28 mouse cellular contexts compared by ENCODE assay signal in the genomic region with DNA sequence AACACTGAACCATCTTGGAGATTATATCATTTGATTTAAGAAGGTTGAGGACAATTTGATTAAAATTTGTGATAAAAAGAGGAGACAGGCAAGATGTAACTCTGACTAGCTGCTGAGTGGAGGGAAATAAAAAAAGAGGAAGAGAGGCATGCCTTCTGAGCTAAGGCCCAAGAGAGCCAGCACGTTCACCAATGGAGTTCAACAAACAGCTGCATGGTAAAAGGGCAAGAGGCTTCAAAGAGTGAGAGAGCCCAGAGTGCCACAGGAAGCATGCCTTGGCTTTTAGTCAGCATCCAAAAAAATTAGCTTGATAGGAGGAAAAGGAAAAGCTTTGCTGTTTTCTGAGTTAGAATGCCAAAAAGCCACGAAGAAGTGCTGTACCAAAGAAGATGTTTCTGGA.
DNase-seq lines count a peak whose midpoint lies in the region; ATAC-seq and TF ChIP-seq lines count a peak whose summit lies in the region.
"Had no signal": no experiment of that assay in that cellular context is flagged by ENCODE, and none has a peak within 500 bp of the region (broad histone marks: within the 10 kb centered on the region; RNA-seq: fewer than 3 reads in every experiment).

No protein-coding gene starts in this region.

- in situ Hi-C loops in CH12.LX (cut with MboI; ENCODE audit: low pct_ligation_motif_present, low pct_unique_long_range_greater_than_20kb, low sequenced_read_pairs): no loop called here

- peak; percentile 23 for DNase-seq in lung, postnatal 25 days (ENCODE audit: low spot score)
- no peak for DNase-seq in lung, postnatal 4 days
- DNase-seq in 3T3-L1 (ENCODE audit: low read depth, low spot score) (peak; percentile 65), CH12.LX (ENCODE audit: extremely low read depth) (peak; percentile 5)
- peak; percentile 33 for DNase-seq in Muller cell, postnatal 12 days (ENCODE audit: inconsistent ontology term)
- no peak for DNase-seq in spleen, adult 12 weeks (ENCODE audit: low spot score)
- DNase-seq: adrenal gland, adult 2 months; adrenal gland, postnatal 10 days; adrenal gland, postnatal 25 days; cerebellum, adult 11 months; cerebellum, adult 18-20 months; cerebellum, adult 8-10 months; cerebellum, adult 9-11 months; cerebellum, postnatal 14 days; cerebellum, postnatal 36 days; embryo, embryonic 11 days had no signal

- H3K4me2 ChIP-seq in CH12.LX (ENCODE audit: insufficient read depth, low read depth, poor library complexity, severe bottlenecking): no peak overlapping the region
- H3K4me2 ChIP-seq in hindbrain, embryonic 16.5 days (ENCODE audit: low read length): no peak overlapping the region
- H3K4me2 ChIP-seq: embryonic facial prominence, embryonic 13.5 days; embryonic facial prominence, embryonic 15.5 days; forebrain, embryonic 12.5 days had no signal

- TF ChIP-seq RAD21 in CH12.LX (IDR thresholded peaks at IDR 0.05; ENCODE audit: low read depth, low read length): no peak

- H3K27ac ChIP-seq in CH12.LX (ENCODE audit: insufficient read depth, low read depth): no peak overlapping the region
- no peak overlapping the region for H3K27ac ChIP-seq in hindbrain, embryonic 16.5 days (ENCODE audit: low read depth, low read length)
- H3K27ac ChIP-seq: embryonic facial prominence, embryonic 13.5 days; embryonic facial prominence, embryonic 15.5 days; forebrain, embryonic 10.5 days; forebrain, embryonic 12.5 days had no signal

- no peak overlapping the region for H3K9ac ChIP-seq in CH12.LX (ENCODE audit: insufficient read depth, low read depth)
- H3K9ac ChIP-seq in hindbrain, embryonic 16.5 days (ENCODE audit: low read depth, low read length): no peak overlapping the region
- H3K9ac ChIP-seq: embryonic facial prominence, embryonic 13.5 days; embryonic facial prominence, embryonic 15.5 days; forebrain, embryonic 12.5 days had no signal

- H3K4me1 ChIP-seq in CH12.LX (ENCODE audit: control insufficient read depth in 1 of 2, insufficient read depth in 2 of 2): no peaks in the 10 kb centered on the region
- no peaks in the 10 kb centered on the region for H3K4me1 ChIP-seq in hindbrain, embryonic 16.5 days (ENCODE audit: control insufficient read depth, insufficient read depth, low read depth, low read length)
- H3K4me1 ChIP-seq: embryonic facial prominence, embryonic 13.5 days; embryonic facial prominence, embryonic 15.5 days; forebrain, embryonic 10.5 days; forebrain, embryonic 12.5 days had no signal

- dilution Hi-C loops in CH12.LX (cut with MboI; ENCODE audit: extremely low pct_ligation_motif_present, extremely low pct_unique_long_range_greater_than_20kb, low sequenced_read_pairs): no loop called here

- TF ChIP-seq CTCF in CH12.LX (conservative IDR thresholded peaks at IDR 0.05 in 1 of 2, IDR thresholded peaks at IDR 0.05 in 1 of 2; ENCODE audit: low read depth in 2 of 2, low read length in 2 of 2): no peak

- H3K27me3 ChIP-seq in CH12.LX (replicated peaks): no peaks in the 10 kb centered on the region
- H3K27me3 ChIP-seq in hindbrain, embryonic 16.5 days (replicated peaks; ENCODE audit: control insufficient read depth, insufficient read depth, low read length): no peaks in the 10 kb centered on the region
- H3K27me3 ChIP-seq: embryonic facial prominence, embryonic 13.5 days; embryonic facial prominence, embryonic 15.5 days; forebrain, embryonic 12.5 days had no signal

- ATAC-seq in CD4-positive, CD25-positive, alpha-beta regulatory T cell, adult 4 months: no peak
- no peak for ATAC-seq in hindbrain, embryonic 16.5 days
- ATAC-seq: activated CD4-positive, CD25-positive, alpha-beta regulatory T cell, adult 4 months; forebrain, embryonic 14.5 days; forebrain, embryonic 16.5 days; Patski had no signal

- TF ChIP-seq POLR2A in CH12.LX (IDR thresholded peaks at IDR 0.05; ENCODE audit: low read depth, low read length): no peak

- TF ChIP-seq EP300 in CH12.LX (IDR thresholded peaks at IDR 0.05; ENCODE audit: low read length): no peak

- H3K4me3 ChIP-seq in CH12.LX (replicated peaks in 1 of 3; ENCODE audit: low read depth in 2 of 3, low read length in 2 of 3, poor library complexity in 1 of 3): no peak overlapping the region
- H3K4me3 ChIP-seq in hindbrain, embryonic 16.5 days (ENCODE audit: low read length): no peak overlapping the region
- H3K4me3 ChIP-seq: embryonic facial prominence, embryonic 13.5 days; embryonic facial prominence, embryonic 15.5 days; erythroblast, embryonic 14.5 days; forebrain, embryonic 10.5 days; forebrain, embryonic 12.5 days had no signal

- WGBS in hindbrain, embryonic 16.5 days: 76% methylated on average over 2 of the region's 2 CpGs

- H3K79me2 ChIP-seq in CH12.LX (replicated peaks; ENCODE audit: control insufficient read depth, extremely low read depth, insufficient read depth, poor library complexity, severe bottlenecking): no peaks in the 10 kb centered on the region

- H3K36me3 ChIP-seq in CH12.LX (replicated peaks in 1 of 2; ENCODE audit: control insufficient read depth in 1 of 2, insufficient read depth in 1 of 2, low read length in 1 of 2): no peaks in the 10 kb centered on the region
- H3K36me3 ChIP-seq in hindbrain, embryonic 16.5 days (ENCODE audit: control insufficient read depth, insufficient read depth, low read length): no peaks in the 10 kb centered on the region
- H3K36me3 ChIP-seq: embryonic facial prominence, embryonic 13.5 days; embryonic facial prominence, embryonic 15.5 days; forebrain, embryonic 10.5 days; forebrain, embryonic 12.5 days; G1E had no signal

- peaks cover 3% of the 10 kb centered on the region for H3K9me3 ChIP-seq in CH12.LX (replicated peaks; ENCODE audit: low read length)
- H3K9me3 ChIP-seq in hindbrain, embryonic 16.5 days (ENCODE audit: control insufficient read depth, low read length): no peaks in the 10 kb centered on the region
- H3K9me3 ChIP-seq: embryonic facial prominence, embryonic 13.5 days; embryonic facial prominence, embryonic 15.5 days; forebrain, embryonic 10.5 days; forebrain, embryonic 12.5 days; G1E had no signal

TF ChIP-seq in CH12.LX, 34 proteins besides CTCF, POLR2A, EP300 and RAD21:
- no peak for TF ChIP-seq JUND (conservative IDR thresholded peaks at IDR 0.05; ENCODE audit: low read depth, low read length)

Comparison
In these comparisons a context has a peak if more than half of its experiments do, and no peak if none do; other contexts are left out.
1. DNase-seq: peak in lung, postnatal 25 days (single experiment), 3T3-L1 (single experiment), CH12.LX (single experiment) and Muller cell, postnatal 12 days (single experiment); none in lung, postnatal 4 days (0 of 2) and spleen, adult 12 weeks (single experiment).